Mouse (Mus musculus) midbrain, embryonic 11.5 days (tissue): ENCODE data around the gene BC051142. TPM values are rescaled to one million over a fixed set of nuclear protein-coding genes. Genes with fewer than 3 reads are reported as not detected.

Experiments used
- ATAC-seq: fragments of 200-750 bp; cut with Nextera tagmentation; 2 replicates; pipeline ENCODE4 v1.8.0; 2017; ENCODE audit warnings: moderate TSS enrichment, moderate library complexity; ENCODE audit not compliant: low FRiP score
- DNase-seq: peaks from one replicate; pipeline ENCODE4 v3.0.0; 2015; ENCODE audit warnings: low spot score; ENCODE audit errors: missing footprints
- H3K27ac ChIP-seq: fragments of 300-500 bp; sonication (generic); 2 replicates; pipeline ENCODE4 v1.5.1; 2014; ENCODE audit warnings: low read depth, low read length
- H3K27me3 ChIP-seq: fragments of 300-500 bp; sonication (generic); 2 replicates; pipeline ENCODE4 v1.6.1; 2014; ENCODE audit warnings: mild to moderate bottlenecking, low read length, moderate library complexity, mixed read lengths; ENCODE audit not compliant: control insufficient read depth, insufficient read depth
- H3K36me3 ChIP-seq: fragments of 300-500 bp; sonication (generic); 2 replicates; pipeline ENCODE4 v1.6.1; 2014; ENCODE audit warnings: mild to moderate bottlenecking, low read length, moderate library complexity, mixed read lengths; ENCODE audit not compliant: control insufficient read depth, insufficient read depth
- H3K4me1 ChIP-seq: fragments of 300-500 bp; sonication (generic); 2 replicates; pipeline ENCODE4 v1.6.1; 2014; ENCODE audit warnings: low read length; ENCODE audit not compliant: control insufficient read depth, insufficient read depth
- H3K4me2 ChIP-seq: fragments of 300-500 bp; sonication (generic); 2 replicates; pipeline ENCODE4 v1.6.1; 2014; ENCODE audit warnings: mild to moderate bottlenecking, moderate library complexity
- H3K4me3 ChIP-seq: fragments of 300-500 bp; sonication (generic); 2 replicates; pipeline ENCODE4 v1.5.1; 2014; ENCODE audit warnings: low read depth, low read length
- H3K9ac ChIP-seq: fragments of 300-500 bp; sonication (generic); 2 replicates; pipeline ENCODE4 v1.6.1; 2014; ENCODE audit warnings: low read length
- H3K9me3 ChIP-seq: fragments of 300-500 bp; sonication (generic); 2 replicates; pipeline ENCODE4 v1.6.1; 2016; ENCODE audit warnings: low read length; ENCODE audit not compliant: control insufficient read depth
- WGBS: fragments of 180-500 bp; shearing (Covaris S2); extraction: QIAGEN DNeasy Blood & Tissue Kit; methylation state at CpG from one replicate; pipeline ENCODE4 v1.1.7; 2014; 5-methylcytosine and 5-hydroxymethylcytosine counted together
- polyA plus RNA-seq: library from polyadenylated mRNA; unstranded; fragments of >200 nt; fragmentation: Nextera tagmentation; extraction: Ambion mirVana; gene quantifications from 2 replicates; pipeline ENCODE4 v1.2.1, GENCODE M21; 2014

BC051142 gene
- polyA plus RNA-seq, 1 experiment from 2014 or later: 2.9 TPM

GRCm38 (mm10) chr17:34391507-34391906 lies 7.1 kb upstream of the BC051142 start:
- no peaks in the 10 kb centered on the region for H3K36me3 ChIP-seq
- no peaks in the 10 kb centered on the region for H3K4me1 ChIP-seq
- no peaks in the 10 kb centered on the region for H3K9me3 ChIP-seq
- no peaks in the 10 kb centered on the region for H3K27me3 ChIP-seq
- H3K27ac ChIP-seq: no peak overlapping the region
- no peak overlapping the region for H3K4me3 ChIP-seq
- no peak overlapping the region for H3K4me2 ChIP-seq
- ATAC-seq (no peak), DNase-seq (no peak)
- 75% methylated on average over 7 of the region's 7 CpGs for WGBS
- H3K9ac ChIP-seq: no peak overlapping the region

GRCm38 (mm10) chr17:34392321-34392720 lies 6.3 kb upstream of the BC051142 start:
- no peaks in the 10 kb centered on the region for H3K4me1 ChIP-seq
- peak overlapping the region; percentile 43; the same call in 1 of the 2 replicates for H3K9ac ChIP-seq
- peak overlapping the region; percentile 52 for H3K4me2 ChIP-seq
- DNase-seq (peak; percentile 94), ATAC-seq (peak; percentile 57; the same call in 1 of the 2 replicates)
- H3K9me3 ChIP-seq: no peaks in the 10 kb centered on the region
- peak overlapping the region; percentile 29 for H3K4me3 ChIP-seq
- 4% methylated on average over 24 of the region's 24 CpGs for WGBS
- H3K27ac ChIP-seq: no peak overlapping the region
- no peaks in the 10 kb centered on the region for H3K27me3 ChIP-seq
- no peaks in the 10 kb centered on the region for H3K36me3 ChIP-seq

GRCm38 (mm10) chr17:34397357-34397756 lies 1.3 kb upstream of the BC051142 start:
- Histone ChIP-seq H3K27me3 (no peaks in the 10 kb centered on the region), H3K27ac (no peak overlapping the region), H3K36me3 (no peaks in the 10 kb centered on the region), H3K9ac (no peak overlapping the region), H3K4me3 (no peak overlapping the region), H3K9me3 (no peaks in the 10 kb centered on the region), H3K4me2 (no peak overlapping the region), H3K4me1 (peaks cover 4% of the 10 kb centered on the region; the same call in 1 of the 2 replicates)
- DNase-seq (no peak), ATAC-seq (no peak)
- 69% methylated on average over 5 of the region's 5 CpGs for WGBS

GRCm38 (mm10) chr17:34398058-34398710 lies 436 bp upstream of the BC051142 start:
- 14% methylated on average over 9 of the region's 9 CpGs for WGBS
- Histone ChIP-seq H3K4me2 (peak overlapping the region; percentile 69; the same call in 1 of the 2 replicates), H3K27ac (peak overlapping the region; percentile 94), H3K36me3 (no peaks in the 10 kb centered on the region), H3K4me1 (peaks cover 4% of the 10 kb centered on the region; the same call in 1 of the 2 replicates), H3K9ac (no peak overlapping the region), H3K9me3 (no peaks in the 10 kb centered on the region), H3K27me3 (no peaks in the 10 kb centered on the region), H3K4me3 (peak overlapping the region; percentile 53)
- DNase-seq (peak; percentile 92), ATAC-seq (peak; percentile 63)

- no peak for DNase-seq
- H3K4me2 ChIP-seq: peak overlapping the region; percentile 69
- H3K4me1 ChIP-seq: peaks cover 4% of the 10 kb centered on the region; the same call in 1 of the 2 replicates
- no peaks in the 10 kb centered on the region for H3K27me3 ChIP-seq
- no peaks in the 10 kb centered on the region for H3K9me3 ChIP-seq
- no peaks in the 10 kb centered on the region for H3K36me3 ChIP-seq
- H3K27ac ChIP-seq: peak overlapping the region; percentile 94; the same call in 1 of the 2 replicates
- WGBS: 36% methylated on average over 4 of the region's 4 CpGs
- H3K9ac ChIP-seq: peak overlapping the region; percentile 93
- no peak for ATAC-seq
- H3K4me3 ChIP-seq: peak overlapping the region; percentile 53
Measured at GRCm38 (mm10) chr17:34399394-34399715, 735 bp downstream of the BC051142 start.

GRCm38 (mm10) chr17:34411117-34411516 lies 12.5 kb downstream of the BC051142 start:
- Histone ChIP-seq H3K4me3 (no peak overlapping the region), H3K4me2 (no peak overlapping the region), H3K27ac (no peak overlapping the region), H3K27me3 (no peaks in the 10 kb centered on the region), H3K36me3 (no peaks in the 10 kb centered on the region), H3K4me1 (no peaks in the 10 kb centered on the region), H3K9ac (no peak overlapping the region), H3K9me3 (no peaks in the 10 kb centered on the region)
- DNase-seq (peak; percentile 93), ATAC-seq (no peak)
- WGBS: 28% methylated on average over 6 of the region's 6 CpGs

- Histone ChIP-seq H3K9ac (no peak overlapping the region), H3K9me3 (no peaks in the 10 kb centered on the region), H3K27me3 (no peaks in the 10 kb centered on the region), H3K4me2 (no peak overlapping the region), H3K4me3 (no peak overlapping the region), H3K27ac (no peak overlapping the region), H3K4me1 (no peaks in the 10 kb centered on the region), H3K36me3 (no peaks in the 10 kb centered on the region)
- 76% methylated on average over 7 of the region's 7 CpGs for WGBS
- no peak for DNase-seq
- no peak for ATAC-seq
Measured at GRCm38 (mm10) chr17:34420014-34420413, 21.4 kb downstream of the BC051142 start.

- Histone ChIP-seq H3K9ac (no peak overlapping the region), H3K27ac (no peak overlapping the region), H3K27me3 (no peaks in the 10 kb centered on the region), H3K4me1 (no peaks in the 10 kb centered on the region), H3K4me2 (no peak overlapping the region), H3K4me3 (no peak overlapping the region), H3K9me3 (no peaks in the 10 kb centered on the region), H3K36me3 (no peaks in the 10 kb centered on the region)
- ATAC-seq (no peak), DNase-seq (no peak)
Measured at GRCm38 (mm10) chr17:34427597-34427996, 29.0 kb downstream of the BC051142 start.

- Histone ChIP-seq H3K9me3 (no peaks in the 10 kb centered on the region), H3K27ac (no peak overlapping the region), H3K9ac (no peak overlapping the region), H3K27me3 (no peaks in the 10 kb centered on the region), H3K4me3 (no peak overlapping the region), H3K4me1 (no peaks in the 10 kb centered on the region), H3K4me2 (no peak overlapping the region), H3K36me3 (no peaks in the 10 kb centered on the region)
- DNase-seq (no peak), ATAC-seq (no peak)
- WGBS: 73% methylated on average over 4 of the region's 4 CpGs
Measured at GRCm38 (mm10) chr17:34437120-34437519, 38.5 kb downstream of the BC051142 start.
